24 mouse cellular contexts compared by ENCODE assay signal in genomic region chr3:128394805-128395204, GRCm38 (mm10).
DNase-seq lines count a peak whose midpoint lies in the region; ATAC-seq and TF ChIP-seq lines count a peak whose summit lies in the region.
"Had no signal": no experiment of that assay in that cellular context is flagged by ENCODE, and none has a peak within 500 bp of the region (broad histone marks: within the 10 kb centered on the region; RNA-seq: fewer than 3 reads in every experiment).

No protein-coding gene starts in this region.

- H3K4me2 ChIP-seq in kidney, embryonic 14.5 days (replicated peaks; ENCODE audit: low read depth, low read length): no peak overlapping the region
- no peak overlapping the region for H3K4me2 ChIP-seq in kidney, embryonic 16.5 days (replicated peaks; ENCODE audit: low read depth, low read length)
- H3K4me2 ChIP-seq in midbrain, embryonic 11.5 days: no peak overlapping the region
- no peak overlapping the region for H3K4me2 ChIP-seq in midbrain, embryonic 16.5 days (ENCODE audit: low read length)
- H3K4me2 ChIP-seq: embryonic facial prominence, embryonic 12.5 days; forebrain, embryonic 13.5 days had no signal

- no peak for TF ChIP-seq POLR2A in kidney, adult 2 months (IDR thresholded peaks at IDR 0.05; ENCODE audit: low read depth, low read length)

- no peak overlapping the region for H3K9ac ChIP-seq in kidney, embryonic 14.5 days (ENCODE audit: low read depth, low read length)
- H3K9ac ChIP-seq in kidney, embryonic 16.5 days (replicated peaks; ENCODE audit: low read length): no peak overlapping the region
- no peak overlapping the region for H3K9ac ChIP-seq in midbrain, embryonic 11.5 days (ENCODE audit: low read length)
- no peak overlapping the region for H3K9ac ChIP-seq in midbrain, embryonic 16.5 days (ENCODE audit: low read depth, low read length)
- H3K9ac ChIP-seq: embryonic facial prominence, embryonic 12.5 days; forebrain, embryonic 13.5 days had no signal

- TF ChIP-seq CTCF in kidney, adult 2 months (conservative IDR thresholded peaks at IDR 0.05; ENCODE audit: insufficient read depth, insufficient read length, low read depth, low read length): no peak

- H3K9me3 ChIP-seq in kidney, embryonic 14.5 days (ENCODE audit: control insufficient read depth, low read length): no peaks in the 10 kb centered on the region
- no peaks in the 10 kb centered on the region for H3K9me3 ChIP-seq in kidney, embryonic 16.5 days (ENCODE audit: low read length)
- no peaks in the 10 kb centered on the region for H3K9me3 ChIP-seq in midbrain, embryonic 11.5 days (ENCODE audit: control insufficient read depth, low read length)
- no peaks in the 10 kb centered on the region for H3K9me3 ChIP-seq in midbrain, embryonic 16.5 days (replicated peaks; ENCODE audit: control insufficient read depth, low read length, poor library complexity, severe bottlenecking)
- H3K9me3 ChIP-seq: embryonic facial prominence, embryonic 10.5 days; embryonic facial prominence, embryonic 12.5 days; forebrain, embryonic 13.5 days had no signal

- WGBS in kidney, embryonic 14.5 days: 76% methylated on average over 3 of the region's 3 CpGs
- WGBS in kidney, embryonic 16.5 days: 75% methylated on average over 3 of the region's 3 CpGs
- 65% methylated on average over 3 of the region's 3 CpGs for WGBS in kidney, adult 2 months
- 78% methylated on average over 3 of the region's 3 CpGs for WGBS in midbrain, embryonic 11.5 days
- 85% methylated on average over 3 of the region's 3 CpGs for WGBS in midbrain, embryonic 16.5 days

- H3K36me3 ChIP-seq in kidney, embryonic 14.5 days (ENCODE audit: control insufficient read depth, insufficient read depth, low read length): no peaks in the 10 kb centered on the region
- H3K36me3 ChIP-seq in kidney, embryonic 16.5 days (ENCODE audit: insufficient read depth, low read length): no peaks in the 10 kb centered on the region
- no peaks in the 10 kb centered on the region for H3K36me3 ChIP-seq in kidney, adult 2 months (ENCODE audit: control insufficient read depth, insufficient read depth, low read length)
- H3K36me3 ChIP-seq in midbrain, embryonic 11.5 days (ENCODE audit: control insufficient read depth, insufficient read depth, low read length): no peaks in the 10 kb centered on the region
- H3K36me3 ChIP-seq in midbrain, embryonic 16.5 days (ENCODE audit: control insufficient read depth, insufficient read depth, low read length): no peaks in the 10 kb centered on the region
- H3K36me3 ChIP-seq: embryonic facial prominence, embryonic 10.5 days; embryonic facial prominence, embryonic 12.5 days; G1E had no signal

- no peak for DNase-seq in kidney, postnatal 36 days
- no peak for DNase-seq in kidney, adult 2 months
- peak; percentile 14 for DNase-seq in midbrain, embryonic 11.5 days (ENCODE audit: low spot score, missing footprints)
- no peak for DNase-seq in frontal cortex, postnatal 36 days (ENCODE audit: low spot score in 2 of 2)
- DNase-seq: adrenal gland, adult 8-10 months; adrenal gland, postnatal 14 days; adrenal gland, postnatal 36 days; B cell, adult 2 months; cerebellum, adult 11-12 months; cerebellum, adult 2 months; cerebellum, adult 9-10 months; cerebellum, postnatal 10 days; cerebellum, postnatal 25 days had no signal

- H3K27ac ChIP-seq in kidney, embryonic 14.5 days (ENCODE audit: low read depth, low read length): no peak overlapping the region
- no peak overlapping the region for H3K27ac ChIP-seq in kidney, embryonic 16.5 days (ENCODE audit: low read length)
- no peak overlapping the region for H3K27ac ChIP-seq in kidney, adult 2 months (ENCODE audit: insufficient read depth, low read depth, low read length)
- no peak overlapping the region for H3K27ac ChIP-seq in midbrain, embryonic 11.5 days (ENCODE audit: low read depth, low read length)
- H3K27ac ChIP-seq in midbrain, embryonic 16.5 days (ENCODE audit: low read length): no peak overlapping the region
- H3K27ac ChIP-seq: embryonic facial prominence, embryonic 10.5 days; embryonic facial prominence, embryonic 12.5 days; forebrain, embryonic 13.5 days had no signal

- no peak overlapping the region for H3K4me3 ChIP-seq in kidney, embryonic 14.5 days (ENCODE audit: low read length)
- no peak overlapping the region for H3K4me3 ChIP-seq in kidney, embryonic 16.5 days (ENCODE audit: low read length)
- H3K4me3 ChIP-seq in kidney, adult 2 months (ENCODE audit: insufficient read depth, low read depth, low read length): no peak overlapping the region
- H3K4me3 ChIP-seq in midbrain, embryonic 11.5 days (ENCODE audit: low read depth, low read length): no peak overlapping the region
- no peak overlapping the region for H3K4me3 ChIP-seq in midbrain, embryonic 16.5 days (ENCODE audit: low read depth, low read length)
- H3K4me3 ChIP-seq: embryonic facial prominence, embryonic 10.5 days; embryonic facial prominence, embryonic 12.5 days; forebrain, embryonic 13.5 days had no signal

- peak; percentile 71; the same call in 1 of the 2 replicates for ATAC-seq in kidney, embryonic 14.5 days (ENCODE audit: low FRiP score, low TSS enrichment)
- ATAC-seq in kidney, embryonic 16.5 days (ENCODE audit: low FRiP score, low TSS enrichment): peak; percentile 80
- no peak for ATAC-seq in midbrain, embryonic 11.5 days (ENCODE audit: low FRiP score)
- no peak for ATAC-seq in midbrain, embryonic 16.5 days
- ATAC-seq: activated CD4-positive, CD25-positive, alpha-beta regulatory T cell, adult 4 months; CD4-positive, CD25-positive, alpha-beta regulatory T cell, adult 4 months; forebrain, embryonic 13.5 days; Patski had no signal

- H3K4me1 ChIP-seq in kidney, embryonic 14.5 days (ENCODE audit: control insufficient read depth, insufficient read depth, low read length): no peaks in the 10 kb centered on the region
- H3K4me1 ChIP-seq in kidney, embryonic 16.5 days (ENCODE audit: insufficient read depth, low read length): no peaks in the 10 kb centered on the region
- no peaks in the 10 kb centered on the region for H3K4me1 ChIP-seq in kidney, adult 2 months (ENCODE audit: control insufficient read depth, insufficient read depth, low read length)
- H3K4me1 ChIP-seq in midbrain, embryonic 11.5 days (ENCODE audit: control insufficient read depth, insufficient read depth, low read length): no peaks in the 10 kb centered on the region
- H3K4me1 ChIP-seq in midbrain, embryonic 16.5 days (ENCODE audit: control insufficient read depth, insufficient read depth, low read length): no peaks in the 10 kb centered on the region
- H3K4me1 ChIP-seq: embryonic facial prominence, embryonic 12.5 days; forebrain, embryonic 13.5 days had no signal

- no peaks in the 10 kb centered on the region for H3K27me3 ChIP-seq in kidney, embryonic 14.5 days (ENCODE audit: control insufficient read depth, insufficient read depth, low read length)
- no peaks in the 10 kb centered on the region for H3K27me3 ChIP-seq in kidney, embryonic 16.5 days (ENCODE audit: insufficient read depth, low read length)
- H3K27me3 ChIP-seq in kidney, adult 2 months (replicated peaks; ENCODE audit: control insufficient read depth, insufficient read depth, low read length): no peaks in the 10 kb centered on the region
- H3K27me3 ChIP-seq in midbrain, embryonic 11.5 days (ENCODE audit: control insufficient read depth, insufficient read depth, low read length): no peaks in the 10 kb centered on the region
- no peaks in the 10 kb centered on the region for H3K27me3 ChIP-seq in midbrain, embryonic 16.5 days (ENCODE audit: control insufficient read depth, insufficient read depth, low read depth, low read length)
- H3K27me3 ChIP-seq: CH12.LX; embryonic facial prominence, embryonic 12.5 days; forebrain, embryonic 13.5 days; Patski had no signal

Comparison
In these comparisons a context has a peak if more than half of its experiments do, and no peak if none do; other contexts are left out.
1. ATAC-seq: peak in kidney, embryonic 14.5 days (single experiment) and kidney, embryonic 16.5 days (single experiment); none in midbrain, embryonic 11.5 days (single experiment) and midbrain, embryonic 16.5 days (single experiment).